Comparison of ENCODE assay signal across 25 mouse cellular contexts in the genomic region with DNA sequence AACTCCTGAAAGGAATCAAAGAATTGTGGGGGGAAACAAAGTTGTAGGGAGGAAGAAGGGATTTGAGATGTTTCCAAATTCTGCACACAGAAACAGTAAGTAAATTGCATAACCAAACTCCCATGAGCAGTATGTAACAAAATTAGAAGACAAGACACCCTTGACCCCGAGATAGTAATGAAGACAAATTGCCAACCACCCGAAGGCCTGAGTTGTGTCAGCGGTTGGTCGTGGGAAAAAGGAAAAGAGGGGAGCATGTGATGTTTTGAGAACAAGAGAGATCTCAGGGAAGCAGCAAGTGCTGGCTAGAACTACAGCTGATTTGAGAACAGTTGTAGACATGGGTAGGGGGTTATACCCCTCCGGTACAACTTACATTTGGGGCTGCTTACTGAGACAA. TPM values are rescaled to one million over a fixed set of nuclear protein-coding genes. Genes with fewer than 3 reads are reported as not detected.
A peak's percentile ranks its signal among the peaks of the same experiment; 100 is the strongest.
DNase-seq lines count a peak whose midpoint lies in the region; ATAC-seq and TF ChIP-seq lines count a peak whose summit lies in the region.
"Had no signal": no experiment of that assay in that cellular context is flagged by ENCODE, and none has a peak within 500 bp of the region (broad histone marks: within the 10 kb centered on the region; RNA-seq: fewer than 3 reads in every experiment).

No protein-coding gene starts in this region.

- H3K9ac ChIP-seq in intestine, embryonic 15.5 days: no peak overlapping the region
- H3K9ac ChIP-seq in intestine, postnatal 0 days (ENCODE audit: low read depth, low read length): no peak overlapping the region
- H3K9ac ChIP-seq: embryonic facial prominence, embryonic 12.5 days; limb, embryonic 12.5 days; liver, embryonic 12.5 days; neural tube, embryonic 15.5 days; stomach, embryonic 15.5 days had no signal

- H3K4me1 ChIP-seq in intestine, embryonic 15.5 days (replicated peaks): peaks cover 10% of the 10 kb centered on the region
- H3K4me1 ChIP-seq in intestine, postnatal 0 days (replicated peaks; ENCODE audit: control insufficient read depth, insufficient read depth, low read length): no peaks in the 10 kb centered on the region

- no peaks in the 10 kb centered on the region for H3K36me3 ChIP-seq in intestine, embryonic 15.5 days
- H3K36me3 ChIP-seq in intestine, postnatal 0 days (ENCODE audit: control insufficient read depth, insufficient read depth): no peaks in the 10 kb centered on the region
- H3K36me3 ChIP-seq: embryonic facial prominence, embryonic 12.5 days; limb, embryonic 12.5 days; liver, embryonic 12.5 days; neural tube, embryonic 15.5 days; stomach, embryonic 15.5 days had no signal

- TF ChIP-seq CTCF in gastrocnemius, adult 2 months (IDR thresholded peaks at IDR 0.05): no peak
- no peak for TF ChIP-seq CTCF in intestine, postnatal 0 days (IDR thresholded peaks at IDR 0.05; ENCODE audit: low read depth)

- intact Hi-C loops in gastrocnemius, adult 2 months (cut with DNase I): loop anchor here (10.0 kb wide), 1 partner anchor 285 kb away; no protein-coding TSS in a partner anchor
- intact Hi-C loops in gastrocnemius, postnatal 14 days (cut with DNase I; ENCODE audit: low total_unique reads): no loop called here

- WGBS in intestine, embryonic 15.5 days: 67% methylated on average over 5 of the region's 5 CpGs
- WGBS in intestine, postnatal 0 days: 68% methylated on average over 5 of the region's 5 CpGs

- ATAC-seq in intestine, embryonic 15.5 days: no peak
- ATAC-seq in intestine, postnatal 0 days: no peak
- ATAC-seq: forebrain, embryonic 14.5 days; hindbrain, postnatal 0 days; liver, embryonic 12.5 days; midbrain, embryonic 16.5 days had no signal

- H3K4me3 ChIP-seq in gastrocnemius, adult 2 months: no peak overlapping the region
- H3K4me3 ChIP-seq in intestine, embryonic 15.5 days (replicated peaks): no peak overlapping the region
- H3K4me3 ChIP-seq in intestine, postnatal 0 days (ENCODE audit: low read depth, low read length): no peak overlapping the region
- H3K4me3 ChIP-seq: embryonic facial prominence, embryonic 12.5 days; limb, embryonic 12.5 days; liver, embryonic 12.5 days; neural tube, embryonic 15.5 days; stomach, embryonic 15.5 days had no signal

- peak overlapping the region; percentile 43 for H3K27ac ChIP-seq in gastrocnemius, adult 2 months
- H3K27ac ChIP-seq in intestine, embryonic 15.5 days: 0 out of 2 replicates have a peak overlapping the region, but pooled peaks have one; percentile 9
- no peak overlapping the region for H3K27ac ChIP-seq in intestine, postnatal 0 days (ENCODE audit: low read depth, low read length)
- H3K27ac ChIP-seq: embryonic facial prominence, embryonic 12.5 days; hindbrain, postnatal 0 days; limb, embryonic 12.5 days; liver, embryonic 12.5 days; neural tube, embryonic 15.5 days; stomach, embryonic 15.5 days had no signal

- no peaks in the 10 kb centered on the region for H3K27me3 ChIP-seq in intestine, embryonic 15.5 days (replicated peaks)
- H3K27me3 ChIP-seq in intestine, postnatal 0 days (replicated peaks; ENCODE audit: control insufficient read depth, insufficient read depth, low read length): no peaks in the 10 kb centered on the region
- H3K27me3 ChIP-seq: CH12.LX; embryonic facial prominence, embryonic 12.5 days; neural tube, embryonic 15.5 days; stomach, embryonic 15.5 days had no signal

- no peaks in the 10 kb centered on the region for H3K9me3 ChIP-seq in intestine, embryonic 15.5 days
- no peaks in the 10 kb centered on the region for H3K9me3 ChIP-seq in intestine, postnatal 0 days (ENCODE audit: control insufficient read depth)
- H3K9me3 ChIP-seq: embryonic facial prominence, embryonic 12.5 days; limb, embryonic 12.5 days; neural tube, embryonic 15.5 days; stomach, embryonic 15.5 days had no signal

- no peak for DNase-seq in gastrocnemius, adult 2 months
- no peak for DNase-seq in gastrocnemius, postnatal 14 days
- DNase-seq in lung, postnatal 10 days: peak; percentile 19
- no peak for DNase-seq in lung, postnatal 25 days (ENCODE audit: low spot score)
- no peak for DNase-seq in ovary, postnatal 10 days (ENCODE audit: low spot score)
- no peak for DNase-seq in urinary bladder, adult 18-20 months (ENCODE audit: low spot score in 2 of 2)
- DNase-seq: adrenal gland, postnatal 14 days; cerebellum, postnatal 10 days; gastrocnemius, postnatal 36 days; right cerebral cortex, postnatal 25 days; thymus, adult 18-20 months; thymus, postnatal 4 days had no signal

- H3K4me2 ChIP-seq in intestine, embryonic 15.5 days (replicated peaks): no peak overlapping the region
- no peak overlapping the region for H3K4me2 ChIP-seq in intestine, postnatal 0 days (replicated peaks; ENCODE audit: low read depth)
- H3K4me2 ChIP-seq: embryonic facial prominence, embryonic 12.5 days; limb, embryonic 12.5 days; liver, embryonic 12.5 days; neural tube, embryonic 15.5 days; stomach, embryonic 15.5 days had no signal

RNA-seq across cellular contexts. Expression of a gene that starts 4.6 kb away (rescaled TPM):
- 10 to 100 TPM; 14.6 to 65.9 TPM for total RNA-seq in gastrocnemius, adult 2 months (2021)
- total RNA-seq in gastrocnemius, postnatal 14 days (2021): 10 to 100 TPM; 20.2 to 57.0 TPM
- polyA plus RNA-seq in intestine, embryonic 15.5 days (2015; fragmentation: Nextera tagmentation; extraction: Ambion mirVana): 9.3 and 10.1 TPM in 2 replicates
- polyA plus RNA-seq in intestine, postnatal 0 days (2015; fragmentation: Nextera tagmentation; extraction: Ambion mirVana): 7.8 and 10.2 TPM in 2 replicates
- total RNA-seq: CH12.LX; hematopoietic stem cell, adult 5-6 weeks; MEL had no signal
